Mouse (Mus musculus) small intestine, adult 2 months (tissue): Measurements from ENCODE around the gene Igfbp1.

Experiments
- CTCF ChIP-seq: fragments of 200-500 bp; IDR thresholded peaks from 2 replicates; pipeline ENCODE4 v1.5.1; 2012; ENCODE audit warnings: low read depth, mild to moderate bottlenecking, control low read depth, inconsistent platforms, low read length, moderate library complexity, mixed read lengths; ENCODE audit not compliant: insufficient replicate concordance, insufficient read length; ENCODE audit errors: extremely low read depth
- POLR2A ChIP-seq: fragments of 200-500 bp; IDR thresholded peaks from 2 replicates; pipeline ENCODE4 v1.6.1; 2012; ENCODE audit warnings: low read depth, mild to moderate bottlenecking, control low read depth, inconsistent platforms, low read length, moderate library complexity

DNA sequence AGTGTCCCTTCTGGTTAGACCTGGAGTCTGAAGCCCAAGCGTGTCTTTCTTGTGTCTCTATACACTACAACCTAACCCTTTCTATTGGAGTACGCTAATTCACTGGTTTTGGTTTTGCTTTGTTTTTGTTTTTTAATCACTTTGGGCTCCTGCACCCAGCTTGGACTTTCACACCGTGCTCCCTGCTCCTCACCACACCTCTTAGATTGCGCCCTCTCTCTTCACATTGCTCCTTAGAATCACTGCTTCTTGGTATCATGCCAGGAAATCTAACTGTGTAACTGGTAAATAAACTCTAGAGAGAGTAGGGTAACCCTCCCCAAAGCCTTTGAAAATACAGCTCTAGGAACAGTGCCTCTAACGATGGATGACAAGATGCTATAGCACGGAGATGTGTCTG lies 39.4 kb upstream of the Igfbp1 start:
- TF ChIP-seq CTCF (no peak), POLR2A (no peak)
